Mouse (Mus musculus) erythroblast, embryonic 14.5 days (primary cell): ENCODE results near the gene Cdkl4. TPM values are rescaled to one million over a fixed set of nuclear protein-coding genes. Genes with fewer than 3 reads are reported as not detected.

ENCODE experiments used
- H3K27me3 ChIP-seq: 2 replicates; pipeline ENCODE4 v1.6.1; 2012; ENCODE audit warnings: inconsistent platforms; ENCODE audit not compliant: control insufficient read depth
- H3K36me3 ChIP-seq: 2 replicates; pipeline ENCODE4 v1.6.1; 2012; ENCODE audit warnings: mild to moderate bottlenecking, inconsistent platforms; ENCODE audit not compliant: control insufficient read depth
- H3K4me1 ChIP-seq: 2 replicates; pipeline ENCODE4 v1.6.1; 2012; ENCODE audit warnings: inconsistent platforms; ENCODE audit not compliant: control insufficient read depth
- H3K4me3 ChIP-seq: replicated peaks from 2 replicates; pipeline ENCODE3; 2012; ENCODE audit warnings: moderate library complexity, mild to moderate bottlenecking, inconsistent platforms
- H3K9me3 ChIP-seq: 2 replicates; pipeline ENCODE4 v1.6.1; 2012; ENCODE audit warnings: low read length, inconsistent platforms, mixed read lengths; ENCODE audit not compliant: control insufficient read depth
- GATA1 ChIP-seq: IDR thresholded peaks from 2 replicates; pipeline ENCODE4 v1.6.1; 2012; ENCODE audit warnings: low read length, inconsistent platforms, mixed read lengths
- TAL1 ChIP-seq: IDR thresholded peaks from 3 replicates; pipeline ENCODE4 v1.6.1; 2012; ENCODE audit warnings: low read length, inconsistent platforms, mixed read lengths
- polyA plus RNA-seq: library from polyadenylated mRNA; stranded (reverse); fragments of >175 nt; gene quantifications from 2 replicates; pipeline ENCODE4 v1.2.3, GENCODE M21; 2012

Cdkl4 gene
- polyA plus RNA-seq, 1 experiment: not detected

GRCm38 (mm10) chr17:80509494-80510458 is 67.8 kb downstream of the Cdkl4 start:
- Histone ChIP-seq H3K27me3 (no peaks in the 10 kb centered on the region), H3K4me3 (no peak overlapping the region), H3K9me3 (no peaks in the 10 kb centered on the region), H3K36me3 (no peaks in the 10 kb centered on the region), H3K4me1 (peaks cover 16% of the 10 kb centered on the region)
- TF ChIP-seq TAL1 (no peak), GATA1 (no peak)

GRCm38 (mm10) chr17:80505766-80506165 is 71.8 kb downstream of the Cdkl4 start:
- no peak overlapping the region for H3K4me3 ChIP-seq
- H3K9me3 ChIP-seq: no peaks in the 10 kb centered on the region
- no peak for TF ChIP-seq TAL1
- no peak for TF ChIP-seq GATA1
- peaks cover 8% of the 10 kb centered on the region for H3K4me1 ChIP-seq
- no peaks in the 10 kb centered on the region for H3K36me3 ChIP-seq
- H3K27me3 ChIP-seq: no peaks in the 10 kb centered on the region

- Histone ChIP-seq H3K27me3 (no peaks in the 10 kb centered on the region), H3K36me3 (no peaks in the 10 kb centered on the region), H3K4me3 (no peak overlapping the region), H3K9me3 (no peaks in the 10 kb centered on the region), H3K4me1 (peaks cover 10% of the 10 kb centered on the region)
- no peak for TF ChIP-seq GATA1
Observed at GRCm38 (mm10) chr17:80505342-80505741, 72.3 kb downstream of the Cdkl4 start.

GRCm38 (mm10) chr17:80501805-80502172 is 75.8 kb downstream of the Cdkl4 start:
- Histone ChIP-seq H3K9me3 (no peaks in the 10 kb centered on the region), H3K4me1 (peaks cover 12% of the 10 kb centered on the region), H3K27me3 (no peaks in the 10 kb centered on the region), H3K36me3 (no peaks in the 10 kb centered on the region), H3K4me3 (no peak overlapping the region)
- TF ChIP-seq GATA1 (no peak), TAL1 (no peak)

- TF ChIP-seq GATA1 (no peak), TAL1 (no peak)
- peaks cover 12% of the 10 kb centered on the region for H3K4me1 ChIP-seq
- no peaks in the 10 kb centered on the region for H3K9me3 ChIP-seq
- H3K36me3 ChIP-seq: no peaks in the 10 kb centered on the region
- no peak overlapping the region for H3K4me3 ChIP-seq
- no peaks in the 10 kb centered on the region for H3K27me3 ChIP-seq
Observed at GRCm38 (mm10) chr17:80501037-80501804, 76.4 kb downstream of the Cdkl4 start.

GRCm38 (mm10) chr17:80500025-80500424 is 77.6 kb downstream of the Cdkl4 start:
- Histone ChIP-seq H3K27me3 (no peaks in the 10 kb centered on the region), H3K36me3 (no peaks in the 10 kb centered on the region), H3K4me3 (no peak overlapping the region), H3K4me1 (peaks cover 10% of the 10 kb centered on the region), H3K9me3 (no peaks in the 10 kb centered on the region)
- no peak for TF ChIP-seq GATA1
- no peak for TF ChIP-seq TAL1

- TF ChIP-seq TAL1 (no peak), GATA1 (no peak)
- H3K9me3 ChIP-seq: no peaks in the 10 kb centered on the region
- no peak overlapping the region for H3K4me3 ChIP-seq
- no peaks in the 10 kb centered on the region for H3K27me3 ChIP-seq
- H3K4me1 ChIP-seq: peaks cover 10% of the 10 kb centered on the region
- no peaks in the 10 kb centered on the region for H3K36me3 ChIP-seq
Observed at GRCm38 (mm10) chr17:80498600-80499268, 78.9 kb downstream of the Cdkl4 start.

GRCm38 (mm10) chr17:80497183-80497601 is 80.4 kb downstream of the Cdkl4 start:
- Histone ChIP-seq H3K4me1 (peaks cover 10% of the 10 kb centered on the region), H3K9me3 (no peaks in the 10 kb centered on the region), H3K4me3 (no peak overlapping the region), H3K36me3 (no peaks in the 10 kb centered on the region), H3K27me3 (no peaks in the 10 kb centered on the region)
- TF ChIP-seq GATA1: no peak
- TF ChIP-seq TAL1: no peak
